Mouse (Mus musculus) 3T3-L1 (cell line): ENCODE data around the gene Insig1.

Experiments used
- DNase-seq: peaks from one replicate; pipeline ENCODE4 v3.0.0-alpha.2; 2015; ENCODE audit warnings: low read depth, low spot score

Insig1 gene

DNA sequence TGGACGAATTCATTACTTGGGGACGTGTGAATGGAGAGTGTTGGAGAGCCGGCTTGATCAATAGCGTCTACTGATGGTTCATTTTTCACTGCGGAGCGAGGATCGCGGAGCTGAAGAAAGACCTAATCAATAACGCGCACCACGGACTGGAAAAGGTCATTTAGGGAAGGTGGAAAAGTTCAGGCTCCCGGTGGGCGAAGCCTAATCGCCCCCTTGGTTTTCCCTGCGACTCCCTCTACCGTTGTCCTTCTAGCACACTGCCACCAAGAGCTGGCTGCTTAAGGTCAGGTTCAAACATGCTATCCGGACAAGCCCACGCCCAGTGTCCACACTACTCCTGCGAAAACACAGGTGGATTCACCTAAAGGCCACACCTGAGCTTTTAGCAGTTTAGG lies 47.4 kb downstream of the Insig1 start:
- no peak for DNase-seq

GRCm38 (mm10) chr5:28119576-28119975 lies 48.4 kb downstream of the Insig1 start:
- no peak for DNase-seq

GRCm38 (mm10) chr5:28122491-28123454 lies 51.6 kb downstream of the Insig1 start:
- DNase-seq: peak; percentile 21

GRCm38 (mm10) chr5:28123455-28123825 lies 52.3 kb downstream of the Insig1 start:
- no peak for DNase-seq

DNA sequence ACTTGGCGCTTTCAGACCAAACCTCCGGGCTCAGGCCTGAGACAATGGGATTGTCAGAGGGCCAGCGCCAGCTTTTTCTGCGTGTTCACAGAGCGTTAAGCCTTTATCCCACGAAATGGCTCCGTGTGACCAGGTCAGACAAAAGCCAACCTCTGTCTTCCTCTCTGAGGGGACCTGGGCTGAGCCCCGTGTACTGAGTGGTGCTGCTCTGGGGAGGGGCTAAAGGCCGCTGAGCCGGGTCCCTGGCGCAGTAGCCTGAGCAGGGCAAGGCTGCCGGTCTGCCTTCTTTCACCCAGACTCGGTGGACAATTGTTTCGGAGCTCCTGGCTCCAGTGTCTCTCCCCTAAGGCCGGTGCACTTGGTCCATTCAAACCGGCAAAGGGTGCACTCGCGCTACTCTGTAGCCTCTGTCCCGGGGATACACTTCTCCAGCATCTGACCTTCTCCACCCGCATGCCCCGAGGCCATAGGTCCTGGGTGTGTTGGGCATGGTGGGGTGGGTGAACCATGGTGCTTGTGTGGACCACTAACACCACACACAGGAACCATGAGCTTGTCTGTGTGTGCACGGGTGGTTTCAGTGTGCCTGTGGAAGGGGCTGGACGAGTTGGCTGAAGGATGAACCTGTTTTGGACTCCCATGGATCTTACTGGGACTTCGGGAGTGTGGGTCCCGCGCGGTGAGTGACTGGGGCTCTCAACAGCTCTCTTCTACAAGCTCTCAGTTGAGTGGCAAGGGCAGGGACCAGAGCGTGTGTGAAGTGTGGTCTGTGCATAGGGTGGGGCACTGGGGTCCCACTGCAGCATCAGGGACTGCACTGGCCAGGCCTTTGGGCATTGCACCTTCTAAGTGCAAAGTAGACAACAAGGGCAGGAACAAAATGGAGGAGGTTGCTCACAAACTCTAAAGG lies 53.4 kb downstream of the Insig1 start:
- no peak for DNase-seq
